Mouse (Mus musculus) cerebellum, postnatal 36 days (tissue): ENCODE data around the gene Lrrc75a.
A peak's percentile ranks its signal among the peaks of the same experiment; 100 is the strongest.

ENCODE experiments used
- DNase-seq, 2 experiments: peaks; one replicate each; pipeline ENCODE4 v3.0.0; 2021 to 2022; ENCODE audit warnings: mixed read lengths in 2 of 2

Lrrc75a gene

DNA sequence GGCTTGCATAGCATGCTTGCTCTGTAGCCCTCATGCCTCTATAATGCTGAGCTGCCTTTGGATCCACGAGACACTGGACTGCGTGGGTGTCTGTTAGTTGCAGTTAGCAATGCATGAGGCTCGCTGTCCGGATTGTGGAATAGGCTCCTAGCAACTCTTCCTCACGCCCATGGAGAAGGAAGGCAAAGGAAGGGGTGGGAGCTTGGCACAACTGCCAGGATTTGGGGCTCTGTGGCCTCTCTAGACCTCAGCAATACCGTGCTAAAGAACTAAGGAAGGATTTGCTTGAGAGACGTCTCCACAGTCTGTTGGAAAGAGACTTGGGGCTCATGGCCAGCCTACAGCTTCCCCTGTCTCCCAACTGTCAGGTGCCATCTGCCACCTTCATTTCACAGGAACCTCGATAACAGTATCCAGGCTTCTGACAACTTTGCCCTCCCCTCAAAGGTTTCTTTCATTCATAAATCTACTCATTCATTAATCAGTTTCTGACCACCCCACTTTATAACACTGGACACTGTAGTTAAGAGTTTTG is 33.4 kb downstream of the Lrrc75a start:
- DNase-seq, result no peak

DNA sequence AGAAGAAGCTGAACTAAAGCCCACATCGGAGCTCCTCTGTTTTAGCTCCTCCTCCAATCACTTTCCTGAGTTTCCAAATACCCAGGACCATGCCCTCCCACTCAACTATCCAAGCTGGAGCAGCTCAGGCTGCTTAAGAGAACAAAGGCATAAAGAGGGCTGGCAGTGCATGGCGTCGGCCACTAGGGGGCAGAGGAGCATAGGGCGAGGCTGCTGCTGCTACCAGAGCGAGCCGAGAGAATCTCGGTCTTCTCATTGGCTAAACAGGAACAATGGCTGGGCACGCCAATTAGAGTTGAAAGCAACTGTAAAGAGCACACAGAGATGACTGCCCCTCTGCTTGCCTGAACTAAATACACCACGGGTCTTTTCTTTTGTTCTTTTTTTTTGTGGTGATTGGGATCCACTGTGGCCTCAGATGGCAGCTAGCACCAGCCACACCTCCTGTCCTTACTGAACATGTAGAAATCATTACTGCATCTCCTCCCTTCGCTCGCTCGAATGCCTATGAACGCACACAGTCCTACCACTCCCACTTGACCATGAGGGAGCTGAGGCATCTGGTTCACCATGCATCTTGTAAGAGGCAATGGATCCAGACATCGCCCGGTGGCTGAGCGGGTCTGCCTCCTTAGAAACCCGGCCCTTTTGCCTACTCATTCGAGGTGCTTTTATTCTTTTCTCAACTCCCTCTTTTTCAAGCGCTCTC is 34.5 kb downstream of the Lrrc75a start:
- DNase-seq, result peak; percentile 93

DNA sequence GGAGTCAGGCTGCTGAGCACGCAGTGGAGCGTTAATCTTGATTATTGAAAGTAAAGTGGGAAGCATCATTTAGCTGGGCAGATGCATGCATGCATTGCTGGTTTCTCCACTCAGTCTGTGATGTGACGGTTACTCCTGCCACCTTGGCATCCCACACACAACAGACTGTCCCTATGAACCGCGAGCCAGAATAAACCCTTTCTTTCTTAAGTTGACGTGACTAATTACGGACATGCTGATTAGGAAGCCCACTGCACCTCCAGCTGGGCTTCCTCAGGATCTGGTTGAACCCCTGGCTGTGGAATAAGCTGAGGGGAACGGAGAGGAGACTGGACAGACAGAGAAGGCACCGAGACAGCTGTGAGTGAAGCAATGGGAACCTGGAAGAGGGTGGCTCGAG is 35.7 kb downstream of the Lrrc75a start:
- DNase-seq, result no peak

DNA sequence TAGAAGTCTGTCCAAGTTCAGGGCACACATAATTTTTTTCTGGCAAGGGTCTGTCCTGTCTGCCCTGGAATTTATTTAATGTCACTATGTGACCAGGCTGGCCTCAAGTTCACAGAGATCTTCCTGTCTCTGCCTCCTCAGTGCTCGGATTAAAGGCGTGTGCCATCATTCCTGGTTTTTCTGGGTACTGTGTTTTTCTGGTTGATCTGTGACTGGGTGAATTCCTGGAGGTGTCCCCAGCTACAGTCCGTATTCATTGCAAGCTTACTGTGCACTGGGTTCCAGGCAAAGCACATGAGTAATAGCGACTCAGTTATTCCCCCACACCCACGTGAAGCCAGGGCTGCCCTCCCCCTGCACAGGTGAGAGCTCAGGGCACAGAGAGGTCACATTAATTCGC is 38.0 kb downstream of the Lrrc75a start:
- DNase-seq, result no peak

DNA sequence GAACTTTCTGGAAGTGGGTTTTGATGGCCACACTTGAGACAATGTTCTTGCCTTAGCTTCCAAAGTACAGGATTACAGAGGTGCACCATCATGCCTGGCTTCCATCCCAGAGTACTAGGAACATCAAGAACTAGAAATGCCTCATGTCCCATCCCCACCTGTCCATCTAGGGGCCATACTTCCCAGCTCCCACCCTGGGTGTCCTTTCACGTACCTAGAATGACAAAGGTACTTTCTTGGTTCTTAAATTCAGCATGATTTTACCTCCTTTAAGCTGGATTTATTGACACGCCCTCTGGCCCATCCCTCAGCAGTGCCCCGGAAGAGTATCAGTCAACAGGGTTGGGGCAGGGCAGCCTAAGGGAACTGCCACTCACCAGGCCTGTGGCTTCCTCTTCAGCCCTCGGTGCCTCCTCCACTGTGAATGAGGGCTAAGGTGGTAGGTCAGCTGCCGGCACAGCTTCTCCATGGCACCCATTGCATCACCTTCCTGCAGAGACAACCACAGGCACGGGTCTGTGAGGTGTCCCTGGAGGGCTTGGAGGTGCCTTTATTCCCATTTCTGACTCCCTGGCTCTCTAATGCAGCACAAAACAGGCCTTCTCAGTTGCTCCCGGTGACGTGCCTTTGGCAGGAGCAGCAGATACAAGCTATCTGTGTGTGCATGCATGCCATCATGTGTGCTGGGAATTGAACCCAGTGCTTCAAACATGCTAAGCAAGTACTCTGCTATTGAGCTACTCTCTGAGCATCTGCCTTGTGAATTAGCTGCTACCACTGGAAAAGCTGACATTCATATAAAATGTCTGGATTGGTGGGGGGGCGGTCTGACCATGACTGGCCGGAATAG is 39.3 kb downstream of the Lrrc75a start:
- DNase-seq, result no peak

DNA sequence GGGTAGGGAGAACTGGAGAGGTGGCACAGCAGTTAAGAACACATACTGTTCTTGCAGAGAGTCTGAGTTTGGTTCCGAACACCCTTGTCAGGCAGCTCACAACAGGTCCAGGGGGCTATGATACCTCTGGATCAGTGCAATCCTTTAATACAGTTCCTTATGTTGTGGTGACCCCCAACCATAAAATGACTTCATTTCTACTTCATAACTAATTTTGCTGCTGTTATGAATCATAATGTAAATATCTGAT is 40.4 kb downstream of the Lrrc75a start:
- DNase-seq, result no peak

DNA sequence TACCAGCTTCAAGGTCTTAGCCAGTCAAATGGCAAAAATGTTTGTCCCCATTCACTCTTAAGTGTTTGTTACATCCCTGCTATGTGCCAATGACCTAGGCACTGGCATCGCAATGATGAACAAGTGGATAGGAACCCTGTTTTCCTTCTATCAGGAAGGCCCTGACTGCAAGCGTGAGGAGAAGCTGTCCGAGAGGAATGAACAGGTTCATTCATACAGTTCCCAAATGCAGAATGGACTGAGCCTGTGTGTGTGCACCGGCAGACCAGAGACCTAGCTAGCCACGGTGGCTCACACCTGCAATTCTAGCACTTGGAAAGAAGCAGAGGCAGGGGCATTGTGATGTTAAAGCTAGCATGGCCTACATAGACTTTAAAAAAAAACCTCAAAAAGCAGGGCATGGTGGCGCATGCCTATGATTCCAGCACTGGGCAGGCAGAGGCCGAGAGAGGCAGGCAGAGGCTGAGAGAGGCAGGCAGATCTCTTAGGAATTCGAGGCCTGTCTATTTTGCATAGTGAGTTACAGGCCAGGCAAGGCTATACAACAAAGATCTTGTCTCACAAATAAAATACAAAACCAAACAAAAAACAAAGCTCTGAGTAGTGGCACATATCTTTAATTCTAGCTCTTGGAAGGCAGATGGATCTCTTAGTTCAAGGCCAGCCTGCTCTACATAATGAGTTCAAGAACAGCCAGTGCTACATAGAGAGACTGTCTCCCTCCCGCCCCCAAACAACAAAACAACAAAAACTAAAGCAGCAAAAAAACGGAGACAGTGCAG is 41.0 kb downstream of the Lrrc75a start:
- no peak for DNase-seq

DNA sequence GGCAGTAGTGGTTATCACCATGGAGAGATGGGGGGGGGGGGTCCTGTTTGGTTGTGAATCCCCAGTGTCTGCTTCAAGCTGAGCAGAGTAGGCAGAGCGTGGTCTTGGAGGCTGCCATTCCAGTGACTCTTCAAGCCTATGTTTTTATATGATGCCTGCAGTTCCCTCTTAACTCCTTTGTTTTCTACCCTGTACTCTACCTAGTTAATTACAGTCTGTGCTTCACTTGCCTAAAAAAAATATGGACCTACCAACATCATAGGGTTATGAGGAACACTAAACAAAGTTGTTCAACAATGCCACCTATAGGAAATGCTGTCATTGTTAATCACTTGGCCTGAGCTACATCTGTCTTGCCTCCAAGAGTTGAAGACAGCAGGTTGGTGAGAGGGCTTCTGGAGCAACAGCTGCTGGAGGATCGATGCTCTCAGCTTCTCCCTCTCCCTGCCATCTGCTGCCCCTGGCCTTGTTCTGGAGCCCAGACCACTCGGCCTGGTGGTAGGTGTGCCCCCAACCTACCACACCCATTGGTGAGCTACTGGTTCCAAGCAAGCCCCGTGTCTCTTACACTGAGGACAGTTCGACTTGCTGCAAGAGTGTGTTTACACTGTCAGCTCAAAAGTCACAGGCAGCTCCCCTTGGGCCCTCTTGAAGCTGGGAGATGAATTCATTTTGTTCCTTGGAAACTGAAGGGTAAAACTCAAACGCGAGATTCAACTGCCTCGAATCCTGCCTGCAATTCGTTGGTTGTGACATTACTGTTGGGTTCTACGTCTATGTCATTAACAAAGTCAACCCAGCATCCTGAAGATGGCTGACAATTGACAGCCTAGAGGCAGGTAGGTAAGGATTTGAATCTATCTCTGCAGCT is 41.8 kb downstream of the Lrrc75a start:
- no peak for DNase-seq

DNA sequence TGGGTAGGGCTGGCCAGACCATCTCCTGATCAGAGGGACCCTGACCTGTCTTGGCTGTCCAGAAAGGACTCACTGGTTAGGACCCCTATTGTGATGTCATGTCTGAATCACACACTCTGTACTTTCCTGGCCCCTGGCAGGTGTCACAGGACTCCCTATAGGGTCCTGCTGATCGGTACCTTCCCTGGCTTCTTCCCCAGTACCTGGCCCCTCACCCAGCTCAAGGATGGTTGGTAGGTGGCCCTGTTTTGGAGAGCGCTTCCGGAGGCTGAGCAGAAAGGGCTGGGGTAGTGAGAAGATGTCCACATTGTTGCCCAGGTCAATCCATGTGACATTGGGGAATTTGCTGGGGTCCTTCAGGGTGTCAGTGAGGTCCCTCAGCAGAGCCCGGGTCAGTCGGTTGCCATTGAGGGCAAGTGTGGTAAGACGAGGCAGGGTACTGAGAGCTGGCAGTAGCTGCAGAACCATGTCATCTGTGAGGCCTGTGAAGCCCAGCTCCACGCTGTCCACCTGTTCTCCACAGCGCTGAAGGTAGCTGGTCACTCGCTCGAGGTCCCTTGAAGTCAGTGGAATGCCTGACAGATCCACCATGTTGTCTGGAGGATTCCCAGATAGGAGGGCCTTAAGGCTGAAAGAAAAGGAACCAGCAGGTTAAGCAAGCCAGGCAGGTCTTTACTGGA is 42.6 kb downstream of the Lrrc75a start:
- no peak for DNase-seq

DNA sequence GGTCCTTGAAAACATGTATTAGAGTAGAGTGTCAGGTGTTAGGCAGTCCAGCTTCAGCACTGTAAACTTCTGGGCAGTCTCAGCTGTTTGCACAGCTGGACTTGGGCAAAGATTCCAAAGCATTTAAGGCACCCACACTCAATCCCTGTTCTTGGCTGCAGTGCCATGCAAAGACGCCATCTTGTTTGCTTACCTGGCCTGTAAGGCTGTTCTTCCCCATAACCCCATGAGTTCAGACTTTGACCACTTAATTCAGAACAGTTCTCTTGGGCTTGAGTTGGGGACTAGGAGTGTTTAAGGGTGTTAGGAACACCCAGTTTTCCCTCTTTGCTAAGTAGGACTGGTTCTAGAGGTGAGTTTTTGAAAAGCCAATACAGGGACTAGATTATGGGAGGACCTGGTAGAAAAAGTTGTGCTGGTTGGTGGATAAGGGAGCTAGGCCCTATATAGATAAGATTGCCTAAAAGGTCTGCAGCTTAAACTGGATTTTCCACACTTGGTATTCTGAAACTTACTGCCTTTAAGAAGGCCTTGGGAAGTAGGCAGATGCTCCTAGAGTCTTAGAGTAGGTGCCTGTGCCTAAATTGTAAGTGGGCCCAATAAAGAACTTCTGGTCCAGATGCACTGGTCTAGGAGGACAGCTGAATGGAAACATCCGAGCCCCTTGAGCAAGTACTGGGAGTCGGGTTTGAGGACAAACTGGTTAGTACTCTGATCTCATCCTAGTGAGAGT is 43.3 kb downstream of the Lrrc75a start:
- no peak for DNase-seq

DNA sequence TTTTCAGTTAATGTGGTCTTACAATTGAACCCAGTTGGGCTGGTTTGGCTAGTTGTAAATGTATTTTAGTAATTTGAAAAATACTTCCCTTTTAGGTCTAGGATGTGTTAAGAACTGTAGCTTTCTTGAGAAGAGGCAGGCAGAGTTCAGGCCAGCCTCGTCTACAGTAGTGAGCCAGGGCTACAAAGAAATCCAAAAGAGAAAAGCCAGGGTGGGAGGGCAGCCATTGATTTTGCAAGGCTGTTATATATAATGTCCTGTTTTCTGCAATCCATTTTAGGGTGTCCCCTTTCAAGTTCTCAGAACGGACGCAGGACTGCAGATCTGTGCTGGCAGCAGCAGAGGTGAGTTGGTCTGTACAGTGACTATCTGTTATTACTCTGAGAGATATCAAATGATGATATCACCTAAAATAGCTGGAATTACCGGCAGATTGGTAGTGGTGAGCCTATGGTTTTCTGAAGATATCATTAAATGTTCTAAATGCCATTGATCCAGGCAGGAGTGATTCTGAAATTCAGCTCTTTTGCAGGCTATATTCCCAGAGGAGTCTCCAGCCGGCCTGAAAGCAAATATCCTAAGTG is 44.1 kb downstream of the Lrrc75a start:
- no peak for DNase-seq

DNA sequence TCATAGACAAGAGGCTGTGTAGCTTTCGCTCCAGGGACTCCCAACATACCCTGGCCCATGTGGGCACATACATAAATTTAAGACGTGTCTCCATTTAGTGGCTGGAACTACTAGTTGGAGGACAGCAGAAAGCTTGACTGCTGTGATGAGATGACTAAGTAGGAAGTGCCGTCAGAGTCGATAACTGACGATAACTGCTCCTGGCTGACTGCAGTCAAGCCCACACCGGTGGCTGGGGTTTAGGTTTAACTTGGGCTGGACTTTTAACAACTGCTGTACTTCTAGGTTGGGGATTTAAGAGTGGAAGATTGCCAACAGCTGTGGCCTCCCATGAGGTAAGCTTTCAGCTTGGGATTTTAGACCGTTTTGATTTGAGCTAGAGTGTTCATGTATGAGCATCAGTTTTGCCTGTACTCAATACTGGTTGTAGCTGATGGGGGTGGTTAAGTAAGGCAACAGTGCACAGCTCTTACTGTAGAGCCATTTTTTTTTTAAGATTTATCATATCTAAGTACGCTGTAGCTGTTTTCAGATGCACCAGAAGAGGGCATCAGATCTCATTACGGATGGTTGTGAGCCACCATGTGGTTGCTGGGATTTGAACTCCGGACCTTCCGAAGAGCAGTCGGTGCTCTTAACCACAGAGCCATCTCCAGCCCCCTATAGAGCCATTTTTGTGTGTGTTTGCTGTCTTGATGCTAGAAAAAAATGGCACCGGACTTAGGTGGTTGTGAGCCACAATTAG is 44.8 kb downstream of the Lrrc75a start:
- DNase-seq, result peak in 1 of 2 experiments; percentile 28

DNA sequence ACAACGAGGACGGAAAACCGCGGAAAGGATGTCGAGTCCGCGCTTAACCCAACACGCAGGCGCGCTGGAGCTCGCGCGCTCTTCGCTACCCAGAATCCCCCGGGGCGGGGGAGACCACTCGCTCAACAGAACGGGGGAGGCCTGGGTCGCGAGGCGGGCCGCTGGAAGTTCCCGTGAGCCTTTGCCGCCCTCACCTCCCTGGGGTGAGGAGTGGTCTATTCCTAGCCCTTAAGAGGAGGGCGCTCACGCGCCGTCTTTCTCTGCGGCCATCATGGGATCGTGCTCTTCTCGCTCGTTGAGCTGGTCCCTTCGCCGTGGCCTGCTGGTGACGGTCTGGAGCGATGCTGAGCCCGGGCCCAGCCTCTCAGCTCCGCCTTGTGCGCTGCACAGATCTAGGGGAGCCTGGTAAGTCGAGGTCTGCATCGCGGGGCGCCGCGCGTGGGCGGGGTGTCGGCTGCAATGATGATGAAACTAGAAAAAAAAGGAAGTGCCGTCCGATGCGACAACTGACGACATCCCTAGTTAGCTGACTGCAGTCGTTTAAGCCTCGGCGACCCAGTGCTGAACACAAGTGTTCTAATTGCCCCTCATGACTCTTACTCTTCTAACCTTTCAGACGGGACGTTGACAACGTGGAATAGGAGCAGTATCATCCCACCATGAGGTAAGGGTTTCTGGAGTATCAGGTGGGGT is 45.6 kb downstream of the Lrrc75a start:
- DNase-seq, result peak; percentile 95 to 98

DNA sequence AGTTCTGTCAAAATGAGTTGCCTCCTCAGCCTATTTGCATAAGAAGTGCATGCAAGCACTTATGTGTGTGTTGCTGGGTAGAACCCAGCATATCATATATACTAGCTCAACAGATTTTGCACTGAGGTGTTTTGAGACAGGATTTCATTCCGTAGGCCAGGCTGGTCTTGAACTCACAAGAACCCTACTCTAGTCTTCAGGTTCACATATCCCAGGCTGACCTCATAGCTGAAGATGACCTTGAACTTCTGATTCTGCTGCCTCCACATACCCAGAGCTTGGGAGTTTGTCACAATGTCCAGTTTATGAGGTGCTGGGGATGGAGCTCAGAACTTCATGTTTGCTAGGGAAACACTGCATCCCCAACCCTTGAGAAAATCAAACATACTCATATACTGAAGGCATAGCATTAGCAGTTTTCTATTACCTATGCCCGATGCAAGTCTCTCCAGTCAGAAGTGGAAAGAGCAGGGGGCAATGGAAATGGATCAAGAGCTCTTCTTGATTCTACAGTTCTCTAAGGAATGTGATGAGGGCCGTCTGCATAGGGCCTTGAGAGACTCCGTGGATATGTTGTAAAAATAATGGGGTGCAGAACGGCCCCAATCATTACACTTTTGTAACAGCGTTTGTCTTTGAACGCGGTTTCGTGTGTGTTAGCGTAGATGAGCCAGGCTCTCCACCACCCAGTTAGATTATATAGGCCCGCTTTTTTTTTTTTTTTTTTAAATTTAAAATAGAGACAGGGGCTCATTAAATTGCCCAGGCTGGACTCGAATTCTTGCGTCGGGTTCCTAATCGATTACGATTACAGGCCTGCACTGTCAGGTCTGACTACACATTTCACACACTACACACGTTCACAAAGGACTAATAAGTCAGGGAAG is 46.3 kb downstream of the Lrrc75a start:
- no peak for DNase-seq

DNA sequence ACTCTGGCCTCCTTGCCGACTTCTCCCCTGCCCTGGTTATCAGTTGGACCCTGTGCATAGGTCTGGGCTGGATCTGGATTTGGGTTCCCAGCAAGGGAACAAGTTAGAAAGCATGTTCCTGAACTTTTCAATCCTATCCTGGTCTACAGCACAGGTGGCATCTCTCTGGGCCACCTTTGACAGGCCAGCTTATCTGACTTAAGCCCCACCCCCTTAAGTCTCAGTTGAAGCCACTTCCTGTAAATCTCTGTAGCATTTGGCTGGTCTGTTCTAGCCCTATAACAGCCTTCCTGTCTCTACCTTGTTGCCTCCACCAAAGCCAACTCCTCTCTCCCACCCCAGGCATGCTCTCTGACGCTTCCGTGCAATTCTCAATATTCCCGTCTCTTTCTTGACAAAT is 49.8 kb downstream of the Lrrc75a start:
- DNase-seq, result no peak

DNA sequence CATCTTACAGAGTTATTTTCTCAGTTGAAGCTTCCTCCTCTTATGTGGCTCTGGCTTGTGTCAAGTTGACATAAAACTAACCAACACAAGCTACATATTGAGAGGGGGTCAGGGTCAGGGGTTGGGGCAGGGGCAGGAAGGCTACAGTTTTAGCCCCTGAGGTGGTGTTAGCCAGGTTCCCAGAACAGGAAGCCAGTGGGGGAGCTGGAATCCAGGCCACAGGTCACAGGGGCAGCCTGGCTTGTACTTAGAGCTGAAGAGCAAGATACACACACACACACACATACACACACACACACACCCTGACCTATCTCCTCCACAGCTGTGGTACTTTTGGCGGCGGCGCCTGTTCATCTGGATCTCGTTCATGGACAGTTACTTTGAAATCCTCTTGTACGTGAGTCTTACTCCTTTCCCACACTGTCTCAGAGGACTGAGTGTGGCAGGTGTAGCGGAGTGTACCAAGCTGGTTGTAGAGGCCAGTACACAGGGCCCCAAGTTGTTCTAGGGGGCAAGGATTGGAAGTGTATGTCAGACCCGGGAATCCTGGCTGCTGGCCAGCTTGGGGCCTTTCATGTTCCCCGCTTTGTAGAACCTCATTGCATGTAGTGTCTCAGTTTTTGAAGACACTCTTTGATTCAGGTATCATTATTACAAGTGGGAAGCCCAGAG is 56.3 kb downstream of the Lrrc75a start:
- no peak for DNase-seq

DNA sequence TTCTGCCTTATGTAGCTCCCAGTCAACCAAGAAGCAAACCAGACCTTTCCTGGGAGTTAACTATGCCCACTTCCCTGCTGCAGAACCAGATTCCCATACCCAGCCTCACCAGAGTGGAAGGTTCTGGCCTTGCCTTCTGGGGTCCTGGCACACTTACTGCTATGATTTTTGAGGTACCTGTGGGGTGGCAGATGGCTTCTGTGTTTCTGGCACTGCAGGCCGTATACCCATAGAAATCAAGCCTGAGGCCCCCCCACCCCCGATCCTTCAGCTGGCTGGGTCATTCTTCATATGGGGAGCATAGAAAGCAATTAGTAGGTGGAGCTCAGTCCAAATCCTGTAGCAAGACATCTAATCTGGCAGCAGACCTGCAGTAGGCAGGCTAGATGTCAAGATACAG is 57.3 kb downstream of the Lrrc75a start:
- peak; percentile 48 to 66 for DNase-seq

DNA sequence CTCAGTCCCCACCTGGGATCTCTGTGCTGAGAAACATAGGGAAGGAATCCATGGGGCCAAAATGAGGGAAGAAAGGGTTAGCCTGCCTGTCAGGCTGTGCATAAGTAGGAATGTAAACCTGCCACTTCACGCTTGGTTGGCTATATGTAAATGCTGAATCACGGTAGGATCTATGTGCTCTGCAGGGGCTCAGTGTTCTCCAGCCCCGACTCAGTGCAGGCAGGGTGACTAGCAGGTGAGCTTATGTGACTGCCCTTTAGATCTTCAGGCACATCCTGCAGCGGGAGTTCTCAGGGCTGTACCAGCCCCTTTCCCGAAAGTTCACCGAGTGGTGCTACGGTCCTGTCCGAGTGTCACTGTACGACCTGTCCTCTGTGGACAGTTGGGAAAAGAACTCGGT is 58.9 kb downstream of the Lrrc75a start:
- DNase-seq, result no peak
